Mouse (Mus musculus): ENCODE measurements around the gene Ebna1bp2.

The Ebna1bp2 gene

GRCm38 (mm10) chr4:118620279-118620966 is at the start of gene Ebna1bp2, which contains the start of gene Cfap57:
Ebna1bp2 (plus strand) TSS chr4:118620799.
Cfap57 (minus strand) TSS chr4:118620777.
- DNase-seq (ENCODE audit: inconsistent ontology term) = peak; percentile 92

GRCm38 (mm10) chr4:118571441-118571840 is 49.2 kb upstream of the Ebna1bp2 start:
- no peak for DNase-seq (ENCODE audit: inconsistent ontology term)

GRCm38 (mm10) chr4:118576097-118576496 is 44.5 kb upstream of the Ebna1bp2 start:
- DNase-seq (ENCODE audit: inconsistent ontology term) = peak; percentile 74

- no peak for DNase-seq (ENCODE audit: inconsistent ontology term)
Measured at GRCm38 (mm10) chr4:118579313-118579712, 41.3 kb upstream of the Ebna1bp2 start.

GRCm38 (mm10) chr4:118581508-118581907 is 39.1 kb upstream of the Ebna1bp2 start:
- DNase-seq (ENCODE audit: inconsistent ontology term) = no peak

GRCm38 (mm10) chr4:118582629-118583028 is 38.0 kb upstream of the Ebna1bp2 start:
- DNase-seq (ENCODE audit: inconsistent ontology term) = no peak

- no peak for DNase-seq (ENCODE audit: inconsistent ontology term)
Measured at GRCm38 (mm10) chr4:118589053-118589732, 31.4 kb upstream of the Ebna1bp2 start.

GRCm38 (mm10) chr4:118589733-118590130 is 30.9 kb upstream of the Ebna1bp2 start:
- no peak for DNase-seq (ENCODE audit: inconsistent ontology term)

GRCm38 (mm10) chr4:118604065-118604464 is 16.5 kb upstream of the Ebna1bp2 start:
- DNase-seq (ENCODE audit: inconsistent ontology term) = no peak

GRCm38 (mm10) chr4:118609836-118610235 is 10.8 kb upstream of the Ebna1bp2 start:
- DNase-seq (ENCODE audit: inconsistent ontology term) = no peak

- no peak for DNase-seq (ENCODE audit: inconsistent ontology term)
Measured at GRCm38 (mm10) chr4:118612619-118613018, 8.0 kb upstream of the Ebna1bp2 start.

- no peak for DNase-seq (ENCODE audit: inconsistent ontology term)
Measured at GRCm38 (mm10) chr4:118615412-118615811, 5.2 kb upstream of the Ebna1bp2 start.

GRCm38 (mm10) chr4:118620967-118621320 is 345 bp downstream of the Ebna1bp2 start:
- DNase-seq (ENCODE audit: inconsistent ontology term) = no peak

- DNase-seq (ENCODE audit: inconsistent ontology term) = no peak
Measured at GRCm38 (mm10) chr4:118621781-118622180, 1.2 kb downstream of the Ebna1bp2 start.

GRCm38 (mm10) chr4:118630261-118630660 is 9.7 kb downstream of the Ebna1bp2 start:
- no peak for DNase-seq (ENCODE audit: inconsistent ontology term)

- DNase-seq (ENCODE audit: inconsistent ontology term) = peak; percentile 68
Measured at GRCm38 (mm10) chr4:118642346-118643190, 22.0 kb downstream of the Ebna1bp2 start.

- no peak for DNase-seq (ENCODE audit: inconsistent ontology term)
Measured at GRCm38 (mm10) chr4:118645234-118645633, 24.6 kb downstream of the Ebna1bp2 start.

GRCm38 (mm10) chr4:118658652-118659051 is 38.1 kb downstream of the Ebna1bp2 start, which contains the start of gene Olfr62:
Olfr62 (plus strand) TSS chr4:118658952.
- no peak for DNase-seq (ENCODE audit: inconsistent ontology term)
